ENCODE assay signal across 10 mouse cellular contexts in the genomic region with DNA sequence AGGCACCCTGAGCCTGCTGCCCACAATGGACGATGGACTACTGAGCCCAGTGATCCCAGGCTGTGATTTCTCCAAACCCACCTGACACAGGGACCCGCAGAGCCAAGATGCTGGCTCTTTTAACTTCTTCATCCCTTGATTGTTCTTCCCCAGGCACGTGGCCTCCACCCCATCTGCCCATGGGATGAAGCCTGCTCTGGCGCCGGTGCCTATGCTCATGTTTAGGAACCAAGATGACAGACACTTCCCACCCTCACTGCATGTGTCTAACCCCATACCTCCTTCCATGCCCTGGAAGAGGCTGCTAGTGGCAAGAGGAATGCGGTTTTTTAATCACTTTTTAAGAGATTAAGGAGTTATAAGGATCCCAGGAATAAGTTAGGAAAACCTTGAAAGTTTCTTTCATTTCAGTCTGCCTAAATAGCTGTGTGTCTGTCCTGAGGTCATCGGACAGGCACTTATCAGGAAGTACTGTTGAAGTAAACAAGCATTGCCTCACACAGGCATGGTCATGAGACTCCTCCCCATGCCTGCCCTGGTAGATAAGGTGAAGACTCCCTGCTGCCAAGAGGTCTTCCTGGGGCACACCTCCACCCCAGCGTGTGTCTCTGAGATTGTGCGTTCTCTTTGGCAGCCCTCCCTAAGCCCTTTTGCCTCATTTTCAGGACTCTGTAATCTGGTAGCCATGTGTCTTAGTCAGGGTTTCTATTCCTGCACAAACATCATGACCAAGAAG. TPM values are rescaled to one million over a fixed set of nuclear protein-coding genes. Genes with fewer than 3 reads are reported as not detected.
DNase-seq lines count a peak whose midpoint lies in the region; ATAC-seq and TF ChIP-seq lines count a peak whose summit lies in the region.
"Had no signal": no experiment of that assay in that cellular context is flagged by ENCODE, and none has a peak within 500 bp of the region (broad histone marks: within the 10 kb centered on the region; RNA-seq: fewer than 3 reads in every experiment).

No protein-coding gene starts in this region.

- peak; percentile 81 to 92; a peak in 3 of 4 replicates for ATAC-seq in hematopoietic stem cell, adult 5-6 weeks (replicated peaks in 1 of 2; ENCODE audit: insufficient read depth in 1 of 2, low FRiP score in 2 of 2, low TSS enrichment in 1 of 2, low read depth in 1 of 2, poor library complexity in 2 of 2, severe bottlenecking in 2 of 2)

- H3K36me3 ChIP-seq in megakaryocyte, embryonic 14.5 days (replicated peaks; ENCODE audit: low read length): peaks cover 3% of the 10 kb centered on the region

- TF ChIP-seq CTCF in bone marrow, adult 2 months (IDR thresholded peaks at IDR 0.05; ENCODE audit: control insufficient read depth, insufficient read depth, low read length): no peak

- TF ChIP-seq POLR2A in bone marrow, adult 2 months (IDR thresholded peaks at IDR 0.05; ENCODE audit: borderline replicate concordance, control insufficient read depth, low read depth, low read length): peak; percentile 25; the same call in 1 of the 2 replicates

- DNase-seq in embryo, embryonic 10 days (ENCODE audit: low spot score): peak; percentile 58
- DNase-seq in embryo, embryonic 9.5 days (ENCODE audit: extremely low spot score): no peak
- DNase-seq in retina, embryonic 14.5 days (ENCODE audit: low spot score): no peak
- no peak for DNase-seq in right cerebral cortex, adult 18-20 months
- no peak for DNase-seq in right cerebral cortex, postnatal 4 days

- H3K27ac ChIP-seq in bone marrow, adult 2 months (ENCODE audit: control insufficient read depth, insufficient read depth, low read depth, low read length, poor library complexity): peak overlapping the region; percentile 88
- H3K27ac ChIP-seq: embryonic facial prominence, embryonic 12.5 days; kidney, postnatal 0 days had no signal

- no peak overlapping the region for H3K4me3 ChIP-seq in bone marrow, adult 2 months (replicated peaks; ENCODE audit: control insufficient read depth, low read depth, low read length)
- H3K4me3 ChIP-seq in megakaryocyte, embryonic 14.5 days (replicated peaks): peak overlapping the region; percentile 80
- H3K4me3 ChIP-seq: embryonic facial prominence, embryonic 12.5 days had no signal

- no peaks in the 10 kb centered on the region for H3K27me3 ChIP-seq in megakaryocyte, embryonic 14.5 days (replicated peaks)
- H3K27me3 ChIP-seq: embryonic facial prominence, embryonic 12.5 days had no signal

- WGBS in bone marrow, adult 2 months: 52% methylated on average over 9 of the region's 9 CpGs

- peaks cover 7% of the 10 kb centered on the region; the same call in 1 of the 2 replicates for H3K4me1 ChIP-seq in bone marrow, adult 2 months (ENCODE audit: control insufficient read depth, insufficient read depth, low read length)
- peaks cover 48% of the 10 kb centered on the region for H3K4me1 ChIP-seq in megakaryocyte, embryonic 14.5 days
- H3K4me1 ChIP-seq: embryonic facial prominence, embryonic 12.5 days had no signal

- no peaks in the 10 kb centered on the region for H3K9me3 ChIP-seq in megakaryocyte, embryonic 14.5 days
- H3K9me3 ChIP-seq: embryonic facial prominence, embryonic 12.5 days had no signal

RNA-seq across cellular contexts. Expression of a gene that starts 8.8 kb away (rescaled TPM):
- polyA plus RNA-seq in bone marrow, adult 2 months (2011; ENCODE audit: insufficient read depth, insufficient read length, low replicate concordance, missing spikeins): 9.9 and 13.6 TPM in 2 replicates
- 3.7 and 5.8 TPM in 2 replicates for total RNA-seq in hematopoietic stem cell, adult 5-6 weeks (2017)
- not detected in 2 replicates for polyA plus RNA-seq in megakaryocyte, embryonic 14.5 days (2012; ENCODE audit: insufficient read depth, low replicate concordance)

Comparison
In these comparisons a context has a peak if more than half of its experiments do, and no peak if none do; other contexts are left out.
1. RNA of a gene that starts 8.8 kb away (polyA plus RNA-seq): 9.9 to 13.6 TPM in bone marrow, adult 2 months; not detected in megakaryocyte, embryonic 14.5 days; every median in the first group is over 10 times any median in the second.